Mouse (Mus musculus): ENCODE data around the gene Pzp. TPM values are rescaled to one million over a fixed set of nuclear protein-coding genes. Genes with fewer than 3 reads are reported as not detected.

Pzp gene
- total and polyA plus RNA-seq, 2 experiments from 2014 or later, result not detected

DNA sequence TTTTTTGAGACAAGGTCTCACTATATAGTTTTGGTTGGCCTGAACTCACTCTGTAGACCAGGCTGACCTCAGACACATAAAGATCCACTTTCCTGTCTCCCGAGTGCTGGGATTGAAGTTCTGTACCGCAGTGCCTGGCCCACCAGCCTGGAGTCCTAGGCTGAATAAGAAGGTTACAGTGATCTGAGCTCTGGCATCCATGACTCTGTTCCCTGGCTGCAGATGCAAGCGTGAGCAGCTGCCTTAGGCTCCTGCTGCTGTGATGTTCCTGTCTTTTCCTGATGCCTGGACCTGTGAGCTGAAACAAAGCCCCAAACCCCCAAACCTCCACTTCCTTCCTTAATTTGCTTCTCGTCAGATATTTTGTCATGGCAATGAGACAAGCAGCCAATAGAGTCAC lies 61.5 kb downstream of the Pzp start:
- 79% methylated on average over 4 of the region's 4 CpGs for WGBS
- DNase-seq, result no peak
- no peaks in the 10 kb centered on the region for H3K4me1 ChIP-seq (ENCODE audit: insufficient read depth)
- H3K4me2 ChIP-seq (ENCODE audit: low read depth), result no peak overlapping the region
- H3K9me3 ChIP-seq (ENCODE audit: low read length), result no peaks in the 10 kb centered on the region
- no peak overlapping the region for H3K4me3 ChIP-seq (ENCODE audit: low read depth, low read length)
- no peak for ATAC-seq
- TF ChIP-seq CTCF (IDR thresholded peaks at IDR 0.05; ENCODE audit: low read depth), result no peak
- no peaks in the 10 kb centered on the region for H3K36me3 ChIP-seq (ENCODE audit: insufficient read depth)
- no peak overlapping the region for H3K9ac ChIP-seq
- no peaks in the 10 kb centered on the region for H3K27me3 ChIP-seq (ENCODE audit: insufficient read depth, low read length)
- no peak overlapping the region for H3K27ac ChIP-seq (ENCODE audit: low read depth, low read length)

GRCm38 (mm10) chr6:128461606-128462005 lies 64.9 kb downstream of the Pzp start:
- ATAC-seq, result no peak
- no peak for DNase-seq
- no peaks in the 10 kb centered on the region for H3K4me1 ChIP-seq (ENCODE audit: insufficient read depth)
- no peak overlapping the region for H3K4me2 ChIP-seq (ENCODE audit: low read depth)
- no peaks in the 10 kb centered on the region for H3K36me3 ChIP-seq (ENCODE audit: insufficient read depth)
- H3K27ac ChIP-seq (ENCODE audit: low read depth, low read length), result no peak overlapping the region
- no peaks in the 10 kb centered on the region for H3K27me3 ChIP-seq (ENCODE audit: insufficient read depth, low read length)
- no peak for TF ChIP-seq CTCF (IDR thresholded peaks at IDR 0.05; ENCODE audit: low read depth)
- no peak overlapping the region for H3K4me3 ChIP-seq (ENCODE audit: low read depth, low read length)
- H3K9me3 ChIP-seq (ENCODE audit: low read length), result no peaks in the 10 kb centered on the region
- H3K9ac ChIP-seq, result no peak overlapping the region

- H3K36me3 ChIP-seq (ENCODE audit: insufficient read depth), result no peaks in the 10 kb centered on the region
- no peak for TF ChIP-seq CTCF (IDR thresholded peaks at IDR 0.05; ENCODE audit: low read depth)
- 72% methylated on average over 14 of the region's 14 CpGs for WGBS
- H3K4me1 ChIP-seq (ENCODE audit: insufficient read depth), result no peaks in the 10 kb centered on the region
- no peak overlapping the region for H3K27ac ChIP-seq (ENCODE audit: low read depth, low read length)
- no peak overlapping the region for H3K4me2 ChIP-seq (ENCODE audit: low read depth)
- no peak overlapping the region for H3K9ac ChIP-seq
- H3K4me3 ChIP-seq (ENCODE audit: low read depth, low read length), result no peak overlapping the region
- H3K27me3 ChIP-seq (ENCODE audit: insufficient read depth, low read length), result no peaks in the 10 kb centered on the region
- no peak for DNase-seq
- no peaks in the 10 kb centered on the region for H3K9me3 ChIP-seq (ENCODE audit: low read length)
- ATAC-seq, result no peak
Measured at GRCm38 (mm10) chr6:128460729-128461503, 65.6 kb downstream of the Pzp start.

DNA sequence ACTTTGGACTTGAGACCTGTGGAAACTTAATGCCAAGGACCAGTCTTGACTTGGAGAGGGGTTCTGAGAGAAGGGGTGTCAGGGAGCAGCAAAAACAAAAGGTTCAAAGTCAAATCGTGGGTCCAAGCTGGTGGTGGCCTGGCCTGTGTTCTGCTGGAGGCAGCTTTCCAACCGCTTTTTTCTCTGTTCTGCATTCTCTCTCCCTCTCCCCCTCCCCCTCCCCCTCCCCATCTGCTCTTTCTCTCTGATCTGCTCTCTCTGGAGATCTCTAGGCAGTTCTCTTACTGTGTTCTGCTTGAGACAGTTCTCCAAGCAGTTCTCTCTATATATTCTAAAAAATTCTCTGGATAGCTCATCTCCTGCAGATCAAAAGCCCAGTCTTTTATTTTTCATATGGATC lies 66.2 kb downstream of the Pzp start:
- DNase-seq, result no peak
- TF ChIP-seq CTCF (IDR thresholded peaks at IDR 0.05; ENCODE audit: low read depth), result no peak
- WGBS, result 30% methylated on average over 2 of the region's 2 CpGs

GRCm38 (mm10) chr6:128457186-128457585 lies 69.3 kb downstream of the Pzp start:
- H3K4me1 ChIP-seq (ENCODE audit: insufficient read depth), result no peaks in the 10 kb centered on the region
- H3K4me3 ChIP-seq (ENCODE audit: low read depth, low read length), result no peak overlapping the region
- TF ChIP-seq CTCF (IDR thresholded peaks at IDR 0.05; ENCODE audit: low read depth), result no peak
- ATAC-seq (no peak), DNase-seq (no peak)
- no peaks in the 10 kb centered on the region for H3K36me3 ChIP-seq (ENCODE audit: insufficient read depth)
- H3K9me3 ChIP-seq (ENCODE audit: low read length), result no peaks in the 10 kb centered on the region
- 91% methylated on average over 5 of the region's 5 CpGs for WGBS
- H3K9ac ChIP-seq, result no peak overlapping the region
- H3K27me3 ChIP-seq (ENCODE audit: insufficient read depth, low read length), result no peaks in the 10 kb centered on the region
- H3K27ac ChIP-seq (ENCODE audit: low read depth, low read length), result no peak overlapping the region
- no peak overlapping the region for H3K4me2 ChIP-seq (ENCODE audit: low read depth)

More for the DNA sequence above, 66.2 kb downstream of the Pzp start:
- no peak for ATAC-seq
- no peaks in the 10 kb centered on the region for H3K9me3 ChIP-seq (ENCODE audit: low read length)
- H3K4me1 ChIP-seq (ENCODE audit: insufficient read depth), result no peaks in the 10 kb centered on the region
- H3K4me2 ChIP-seq (ENCODE audit: low read depth), result no peak overlapping the region
- H3K27ac ChIP-seq (ENCODE audit: low read depth, low read length), result no peak overlapping the region
- no peaks in the 10 kb centered on the region for H3K27me3 ChIP-seq (ENCODE audit: insufficient read depth, low read length)
- no peaks in the 10 kb centered on the region for H3K36me3 ChIP-seq (ENCODE audit: insufficient read depth)
- no peak overlapping the region for H3K9ac ChIP-seq
- no peak overlapping the region for H3K4me3 ChIP-seq (ENCODE audit: low read depth, low read length)

- ATAC-seq, result peak; percentile 78
- H3K27me3 ChIP-seq (ENCODE audit: insufficient read depth, low read length), result no peaks in the 10 kb centered on the region
- no peaks in the 10 kb centered on the region for H3K4me1 ChIP-seq (ENCODE audit: insufficient read depth)
- no peak for DNase-seq
- no peaks in the 10 kb centered on the region for H3K36me3 ChIP-seq (ENCODE audit: insufficient read depth)
- no peak for TF ChIP-seq CTCF (IDR thresholded peaks at IDR 0.05; ENCODE audit: low read depth)
- WGBS, result 70% methylated on average over 12 of the region's 12 CpGs
- H3K9ac ChIP-seq, result no peak overlapping the region
- no peak overlapping the region for H3K4me3 ChIP-seq (ENCODE audit: low read depth, low read length)
- H3K4me2 ChIP-seq (ENCODE audit: low read depth), result no peak overlapping the region
- no peak overlapping the region for H3K27ac ChIP-seq (ENCODE audit: low read depth, low read length)
- no peaks in the 10 kb centered on the region for H3K9me3 ChIP-seq (ENCODE audit: low read length)
Measured at GRCm38 (mm10) chr6:128455835-128456605, 70.5 kb downstream of the Pzp start.

DNA sequence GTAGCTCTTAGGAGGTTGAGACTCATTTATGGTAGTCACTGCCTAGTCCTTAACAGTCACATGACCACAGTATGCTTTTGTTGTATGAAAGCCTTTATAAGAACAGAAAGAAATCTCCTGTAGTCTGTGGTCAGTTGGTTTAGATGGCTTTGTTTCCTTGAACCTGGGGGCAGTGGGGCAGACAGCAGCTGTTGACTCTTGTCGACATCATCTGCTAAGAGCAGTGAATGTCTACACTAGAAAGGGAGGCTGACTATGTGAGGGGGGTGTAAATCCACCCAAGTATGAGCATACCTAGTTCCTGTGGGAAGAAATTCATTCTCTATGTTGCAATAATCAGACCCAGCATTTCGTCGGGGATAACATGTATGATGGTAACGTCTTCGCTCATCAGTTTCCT lies 79.5 kb downstream of the Pzp start:
- DNase-seq (no peak), ATAC-seq (no peak)
- 96% methylated on average over 5 of the region's 5 CpGs for WGBS
- no peaks in the 10 kb centered on the region for H3K9me3 ChIP-seq (ENCODE audit: low read length)
- no peaks in the 10 kb centered on the region for H3K36me3 ChIP-seq (ENCODE audit: insufficient read depth)
- no peak for TF ChIP-seq CTCF (IDR thresholded peaks at IDR 0.05; ENCODE audit: low read depth)
- H3K27ac ChIP-seq (ENCODE audit: low read depth, low read length), result no peak overlapping the region
- no peak overlapping the region for H3K4me2 ChIP-seq (ENCODE audit: low read depth)
- no peak overlapping the region for H3K9ac ChIP-seq
- no peaks in the 10 kb centered on the region for H3K27me3 ChIP-seq (ENCODE audit: insufficient read depth, low read length)
- no peak overlapping the region for H3K4me3 ChIP-seq (ENCODE audit: low read depth, low read length)
- no peaks in the 10 kb centered on the region for H3K4me1 ChIP-seq (ENCODE audit: insufficient read depth)

Measured in forebrain, postnatal 0 days (tissue).